Mouse (Mus musculus) embryonic fibroblast, embryonic 13.5 days (primary cell): ENCODE data around the gene Nlrp4a.
"Not testable (repeated sequence)": the region's sequence is repeated elsewhere in the genome, so short reads cannot be mapped to it uniquely, and the experiment has no call there.

Source experiments
- CTCF ChIP-seq: IDR thresholded peaks from 2 replicates; pipeline ENCODE4 v1.5.1; 2011; ENCODE audit warnings: mild to moderate bottlenecking, control low read depth, low read length, moderate library complexity, borderline replicate concordance; ENCODE audit not compliant: insufficient read depth
- POLR2A ChIP-seq: IDR thresholded peaks from 2 replicates; pipeline ENCODE4 v1.6.1; 2011; ENCODE audit warnings: low read depth, mild to moderate bottlenecking, control low read depth, low read length, moderate library complexity

DNA sequence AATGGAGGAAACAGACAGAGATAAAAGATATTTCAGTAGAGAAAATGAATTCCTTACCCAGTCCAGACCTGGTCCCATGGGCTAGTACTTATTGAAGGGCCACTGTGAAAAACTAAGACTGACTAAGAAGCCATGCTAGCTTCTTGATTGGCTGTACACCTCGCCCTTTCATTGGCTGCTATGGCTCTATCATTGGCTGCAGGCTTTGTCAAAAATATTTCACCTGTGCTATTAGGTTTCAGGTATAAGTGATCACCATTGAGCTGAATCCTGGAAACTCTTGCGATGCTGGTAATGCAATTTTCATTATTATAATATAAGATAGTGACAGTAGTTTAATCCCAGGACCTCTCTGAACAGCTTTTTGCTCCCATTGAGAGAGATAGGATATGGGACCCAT is 31.3 kb upstream of the Nlrp4a start, which contains the start of gene Nlrp9c:
- TF ChIP-seq POLR2A, CTCF: not testable (repeated sequence)
